Mouse (Mus musculus) lung, postnatal 0 days (tissue): ENCODE results near the gene Hspa1b.

ENCODE experiments used
- CTCF ChIP-seq: IDR thresholded peaks from 2 replicates; pipeline ENCODE4 v1.5.1; 2016; ENCODE audit warnings: antibody characterized with exemption, mild to moderate bottlenecking
- EP300 ChIP-seq: IDR thresholded peaks from 2 replicates; pipeline ENCODE4 v1.6.1; 2016; ENCODE audit warnings: antibody characterized with exemption, mild to moderate bottlenecking, control low read depth

DNA sequence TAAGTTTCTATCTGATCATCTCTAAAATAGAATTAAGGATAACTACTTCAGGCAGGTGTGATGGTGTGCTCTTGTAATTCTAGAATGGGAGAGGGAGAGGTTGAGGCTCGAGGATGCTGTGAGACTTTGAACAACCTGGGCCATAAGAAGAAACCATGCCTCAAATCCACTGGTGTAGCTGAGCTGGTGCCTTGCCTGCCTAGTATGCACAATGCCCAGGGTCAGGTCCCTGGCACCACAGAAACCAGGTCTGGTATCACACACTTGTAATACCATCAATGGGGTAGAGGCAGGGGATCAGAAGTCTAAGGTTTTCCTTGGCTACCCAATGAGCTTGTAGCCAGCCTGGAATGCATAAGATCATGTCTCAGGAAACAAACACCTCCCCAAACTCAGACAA lies 3.8 kb upstream of the Hspa1b start:
- TF ChIP-seq EP300: no peak
- TF ChIP-seq CTCF: no peak
